Comparison of ENCODE assay signal across 8 mouse cellular contexts in genomic region chr3:51339734-51340551, GRCm38 (mm10). TPM values are rescaled to one million over a fixed set of nuclear protein-coding genes. Genes with fewer than 3 reads are reported as not detected.
A peak's percentile ranks its signal among the peaks of the same experiment; 100 is the strongest.
DNase-seq lines count a peak whose midpoint lies in the region; ATAC-seq and TF ChIP-seq lines count a peak whose summit lies in the region.

No protein-coding gene starts in this region.

- peak overlapping the region; percentile 82 for H3K4me2 ChIP-seq in forebrain, embryonic 13.5 days
- H3K4me2 ChIP-seq in limb, embryonic 13.5 days (replicated peaks), result peak overlapping the region; percentile 88
- peak overlapping the region; percentile 80 for H3K4me2 ChIP-seq in midbrain, embryonic 12.5 days (replicated peaks)
- H3K4me2 ChIP-seq in stomach, embryonic 15.5 days, result peak overlapping the region; percentile 92

- peak overlapping the region; percentile 98 for H3K4me3 ChIP-seq in gastrocnemius, adult 2 months
- peak overlapping the region; percentile 93 for H3K4me3 ChIP-seq in forebrain, embryonic 13.5 days
- H3K4me3 ChIP-seq in limb, embryonic 13.5 days, result peak overlapping the region; percentile 92
- H3K4me3 ChIP-seq in midbrain, embryonic 12.5 days, result peak overlapping the region; percentile 97
- H3K4me3 ChIP-seq in stomach, embryonic 15.5 days (replicated peaks), result peak overlapping the region; percentile 92

- under 1% methylated on average over 87 of the region's 113 CpGs for WGBS in forebrain, embryonic 13.5 days
- WGBS in limb, embryonic 13.5 days, result under 1% methylated on average over 94 of the region's 113 CpGs
- WGBS in midbrain, embryonic 12.5 days, result under 1% methylated on average over 34 of the region's 113 CpGs
- WGBS in stomach, embryonic 15.5 days, result under 1% methylated on average over 89 of the region's 113 CpGs

- H3K36me3 ChIP-seq in forebrain, embryonic 13.5 days (ENCODE audit: poor library complexity, severe bottlenecking), result no peaks in the 10 kb centered on the region
- no peaks in the 10 kb centered on the region for H3K36me3 ChIP-seq in limb, embryonic 13.5 days
- H3K36me3 ChIP-seq in midbrain, embryonic 12.5 days, result no peaks in the 10 kb centered on the region
- no peaks in the 10 kb centered on the region for H3K36me3 ChIP-seq in stomach, embryonic 15.5 days

- no peak for TF ChIP-seq CTCF in gastrocnemius, adult 2 months (IDR thresholded peaks at IDR 0.05)

- peaks cover 22% of the 10 kb centered on the region for H3K4me1 ChIP-seq in forebrain, embryonic 13.5 days
- H3K4me1 ChIP-seq in limb, embryonic 13.5 days, result 0 out of 2 replicates have a peak, but pooled peaks cover 5% of the 10 kb centered on the region
- peaks cover 13% of the 10 kb centered on the region for H3K4me1 ChIP-seq in midbrain, embryonic 12.5 days
- no peaks in the 10 kb centered on the region for H3K4me1 ChIP-seq in stomach, embryonic 15.5 days

- intact Hi-C loops in gastrocnemius, adult 2 months (cut with DNase I), result no loop called here

- H3K27ac ChIP-seq in gastrocnemius, adult 2 months, result peak overlapping the region; percentile 100
- peak overlapping the region; percentile 100 for H3K27ac ChIP-seq in forebrain, embryonic 13.5 days
- peak overlapping the region; percentile 94 for H3K27ac ChIP-seq in limb, embryonic 13.5 days
- H3K27ac ChIP-seq in midbrain, embryonic 12.5 days (replicated peaks), result peak overlapping the region; percentile 100
- H3K27ac ChIP-seq in stomach, embryonic 15.5 days, result peak overlapping the region; percentile 97

- DNase-seq in gastrocnemius, adult 2 months, result peak; percentile 77
- no peak for DNase-seq in gastrocnemius, adult 18-20 months (ENCODE audit: low spot score)
- peak; percentile 24 for DNase-seq in adrenal gland, postnatal 4 days (ENCODE audit: low spot score in 2 of 2)
- peak; percentile 78 for DNase-seq in induced T-regulatory cell, adult 2 months (ENCODE audit: low read depth)

- peak overlapping the region; percentile 98 for H3K9ac ChIP-seq in forebrain, embryonic 13.5 days
- peak overlapping the region; percentile 89 for H3K9ac ChIP-seq in limb, embryonic 13.5 days
- peak overlapping the region; percentile 94 for H3K9ac ChIP-seq in midbrain, embryonic 12.5 days (replicated peaks)
- H3K9ac ChIP-seq in stomach, embryonic 15.5 days, result peak overlapping the region; percentile 88

- H3K27me3 ChIP-seq in forebrain, embryonic 13.5 days, result no peaks in the 10 kb centered on the region
- H3K27me3 ChIP-seq in limb, embryonic 13.5 days, result no peaks in the 10 kb centered on the region
- peaks cover 5% of the 10 kb centered on the region; the same call in 1 of the 2 replicates for H3K27me3 ChIP-seq in midbrain, embryonic 12.5 days
- H3K27me3 ChIP-seq in stomach, embryonic 15.5 days (replicated peaks), result no peaks in the 10 kb centered on the region

- H3K9me3 ChIP-seq in forebrain, embryonic 13.5 days (replicated peaks), result no peaks in the 10 kb centered on the region
- no peaks in the 10 kb centered on the region for H3K9me3 ChIP-seq in limb, embryonic 13.5 days
- no peaks in the 10 kb centered on the region for H3K9me3 ChIP-seq in midbrain, embryonic 12.5 days
- no peaks in the 10 kb centered on the region for H3K9me3 ChIP-seq in stomach, embryonic 15.5 days

- ATAC-seq in forebrain, embryonic 13.5 days, result peak; percentile 55; the same call in 1 of the 2 replicates
- ATAC-seq in limb, embryonic 13.5 days (ENCODE audit: low FRiP score, low read depth), result no peak; the same call in none of the 2 replicates
- no peak; the same call in 1 of the 2 replicates for ATAC-seq in midbrain, embryonic 12.5 days (ENCODE audit: low FRiP score, low read depth)
- ATAC-seq in stomach, embryonic 15.5 days (ENCODE audit: insufficient read depth, low FRiP score, low read depth), result peak; percentile 36

RNA-seq across cellular contexts. Expression of gene Elf2, which starts 0.5 kb away (rescaled TPM):
- total RNA-seq in gastrocnemius, adult 2 months (2021), result 10 to 100 TPM; 50.7 to 53.2 TPM
- total RNA-seq in gastrocnemius, adult 18-20 months (2021), result 10 to 100 TPM; 38.5 to 43.6 TPM
- total RNA-seq in adrenal gland, postnatal 4 days (2021), result 100 to 1,000 TPM; 122 to 124 TPM
- 55.9 and 60.1 TPM in 2 replicates for polyA plus RNA-seq in forebrain, embryonic 13.5 days (2015; fragmentation: Nextera tagmentation; extraction: Ambion mirVana)
- polyA plus RNA-seq in limb, embryonic 13.5 days (2015; fragmentation: Nextera tagmentation; extraction: Ambion mirVana), result 65.0 and 70.3 TPM in 2 replicates
- polyA plus RNA-seq in midbrain, embryonic 12.5 days (2016; fragmentation: Nextera tagmentation; extraction: Ambion mirVana), result 38.3 and 50.1 TPM in 2 replicates
- 62.5 and 63.7 TPM in 2 replicates for polyA plus RNA-seq in stomach, embryonic 15.5 days (2015; fragmentation: Nextera tagmentation; extraction: Ambion mirVana)

RNA-seq across cellular contexts. Expression of gene Mgarp, which starts 56.6 kb away (rescaled TPM):
- not detected for total RNA-seq in gastrocnemius, adult 2 months (2021)
- under 1 TPM in 1 of 2 experiments, not detected in 1; 0.25 TPM for total RNA-seq in gastrocnemius, adult 18-20 months (2021)
- total RNA-seq in adrenal gland, postnatal 4 days (2021), result 100 to 1,000 TPM; 477 to 530 TPM
- 1.5 and 2.2 TPM in 2 replicates for polyA plus RNA-seq in forebrain, embryonic 13.5 days (2015; fragmentation: Nextera tagmentation; extraction: Ambion mirVana)
- 4.5 and 6.4 TPM in 2 replicates for polyA plus RNA-seq in limb, embryonic 13.5 days (2015; fragmentation: Nextera tagmentation; extraction: Ambion mirVana)
- 11.7 and 19.2 TPM in 2 replicates for polyA plus RNA-seq in midbrain, embryonic 12.5 days (2016; fragmentation: Nextera tagmentation; extraction: Ambion mirVana)
- 3.8 and 4.0 TPM in 2 replicates for polyA plus RNA-seq in stomach, embryonic 15.5 days (2015; fragmentation: Nextera tagmentation; extraction: Ambion mirVana)

Comparison
In these comparisons a context has a peak if more than half of its experiments do, and no peak if none do; other contexts are left out.
1. ATAC-seq: peak in forebrain, embryonic 13.5 days (single experiment) and stomach, embryonic 15.5 days (single experiment); none in limb, embryonic 13.5 days (single experiment) and midbrain, embryonic 12.5 days (single experiment).
2. Peak in every context shown above with its lines, with median percentiles within 50 percentile points of each other: H3K27ac ChIP-seq, H3K4me3 ChIP-seq, H3K4me2 ChIP-seq and H3K9ac ChIP-seq.